Mouse (Mus musculus) myocyte (in vitro differentiated cells): ENCODE data around the gene Slc44a5.

Experiments used
- E2F4 ChIP-seq: IDR thresholded peaks from one replicate; pipeline ENCODE4 v1.6.1; 2011; ENCODE audit warnings: mild to moderate bottlenecking, control low read depth, moderate library complexity; ENCODE audit not compliant: insufficient read depth
- POLR2A ChIP-seq: IDR thresholded peaks from one replicate; pipeline ENCODE4 v1.6.1; 2011; ENCODE audit warnings: low read depth, mild to moderate bottlenecking, control low read depth, moderate library complexity; ENCODE audit not compliant: insufficient read length
- POLR2AphosphoS2 ChIP-seq: IDR thresholded peaks from one replicate; pipeline ENCODE4 v1.6.1; 2011; ENCODE audit warnings: low read depth, control low read depth; ENCODE audit not compliant: insufficient read length
- SRF ChIP-seq: IDR thresholded peaks from one replicate; pipeline ENCODE4 v1.6.1; 2011; ENCODE audit warnings: low read depth; ENCODE audit not compliant: control insufficient read depth, insufficient read length
- TCF12 ChIP-seq: IDR thresholded peaks from one replicate; pipeline ENCODE4 v1.6.1; 2011; ENCODE audit warnings: mild to moderate bottlenecking, control low read depth; ENCODE audit not compliant: poor library complexity, insufficient read depth, severe bottlenecking
- USF1 ChIP-seq: IDR thresholded peaks from one replicate; pipeline ENCODE4 v1.6.1; 2011; ENCODE audit warnings: low read depth, mild to moderate bottlenecking, control low read depth, moderate library complexity

DNA sequence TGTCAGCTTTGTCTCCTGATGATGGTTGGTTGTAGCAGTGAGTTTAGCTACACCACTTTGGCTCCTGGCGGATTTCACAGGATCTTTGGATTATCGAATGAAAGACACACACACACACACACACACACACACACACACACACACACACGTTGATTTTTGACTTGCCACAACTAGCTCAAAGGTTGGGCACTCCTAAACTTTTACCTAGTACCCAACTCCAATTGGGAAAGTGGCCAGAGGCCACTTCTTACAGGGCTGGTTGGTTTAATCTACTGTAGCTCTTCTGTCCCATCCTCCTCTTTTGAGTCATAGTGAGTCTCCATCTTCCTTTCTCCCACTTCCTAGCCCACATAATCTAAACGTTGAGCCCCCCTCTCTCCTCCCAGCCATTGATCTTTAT, 26.0 kb upstream of the Slc44a5 start:
- TF ChIP-seq SRF, result no peak
- no peak for TF ChIP-seq E2F4
- TF ChIP-seq POLR2AphosphoS2, result no peak
- no peak for TF ChIP-seq POLR2A
- TF ChIP-seq USF1, result no peak
- no peak for TF ChIP-seq TCF12
